Mouse (Mus musculus) neural tube, embryonic 14.5 days (tissue): ENCODE results near the gene Acot7. TPM values are rescaled to one million over a fixed set of nuclear protein-coding genes. Genes with fewer than 3 reads are reported as not detected.

Experiments used
- ATAC-seq: fragments of 200-750 bp; cut with Nextera tagmentation; 2 replicates; pipeline ENCODE4 v1.8.0; 2017; ENCODE audit warnings: low read depth, mild to moderate bottlenecking, moderate TSS enrichment, moderate library complexity
- H3K27ac ChIP-seq: fragments of 300-500 bp; sonication (generic); 2 replicates; pipeline ENCODE4 v1.5.1; 2014; ENCODE audit warnings: low read depth, mild to moderate bottlenecking, control low read depth, low read length, moderate library complexity, mixed read lengths
- H3K27me3 ChIP-seq: fragments of 300-500 bp; sonication (generic); 2 replicates; pipeline ENCODE4 v1.6.1; 2014; ENCODE audit warnings: low read length; ENCODE audit not compliant: control insufficient read depth, insufficient read depth
- H3K36me3 ChIP-seq: fragments of 300-500 bp; sonication (generic); 2 replicates; pipeline ENCODE4 v1.6.1; 2014; ENCODE audit warnings: low read length, mixed read lengths; ENCODE audit not compliant: control insufficient read depth, insufficient read depth
- H3K4me1 ChIP-seq: fragments of 300-500 bp; sonication (generic); 2 replicates; pipeline ENCODE4 v1.6.1; 2014; ENCODE audit warnings: low read length; ENCODE audit not compliant: control insufficient read depth, insufficient read depth
- H3K4me2 ChIP-seq: fragments of 300-500 bp; sonication (generic); 2 replicates; pipeline ENCODE4 v1.6.1; 2014; ENCODE audit warnings: mild to moderate bottlenecking, low read depth, low read length, control low read depth
- H3K4me3 ChIP-seq: fragments of 300-500 bp; sonication (generic); 2 replicates; pipeline ENCODE4 v1.5.1; 2014; ENCODE audit warnings: low read depth, low read length, control low read depth, mixed read lengths
- H3K9ac ChIP-seq: fragments of 300-500 bp; sonication (generic); replicated peaks from 2 replicates; pipeline ENCODE4 v1.6.1; 2014; ENCODE audit warnings: low read depth, mild to moderate bottlenecking, control low read depth, low read length, mixed read lengths
- H3K9me3 ChIP-seq: fragments of 300-500 bp; sonication (generic); 2 replicates; pipeline ENCODE4 v1.6.1; 2016; ENCODE audit warnings: low read length; ENCODE audit not compliant: control insufficient read depth
- WGBS: fragments of 180-500 bp; shearing (Covaris S2); extraction: QIAGEN DNeasy Blood & Tissue Kit; methylation state at CpG from one replicate; pipeline ENCODE4 v1.1.7; 2014; 5-methylcytosine and 5-hydroxymethylcytosine counted together
- polyA plus RNA-seq: library from polyadenylated mRNA; unstranded; fragments of >200 nt; fragmentation: Nextera tagmentation; extraction: Ambion mirVana; gene quantifications from 2 replicates; pipeline ENCODE4 v1.2.1, GENCODE M21; 2014

Gene Acot7
- polyA plus RNA-seq, 1 experiment from 2014 or later = 348 TPM

GRCm38 (mm10) chr4:152202905-152203304, 25.0 kb downstream of the Acot7 start:
- H3K9me3 ChIP-seq = no peaks in the 10 kb centered on the region
- H3K36me3 ChIP-seq = no peaks in the 10 kb centered on the region
- no peaks in the 10 kb centered on the region for H3K27me3 ChIP-seq
- ATAC-seq = no peak
- no peak overlapping the region for H3K4me2 ChIP-seq
- H3K9ac ChIP-seq = no peak overlapping the region
- H3K4me1 ChIP-seq = no peaks in the 10 kb centered on the region
- H3K4me3 ChIP-seq = no peak overlapping the region
- no peak overlapping the region for H3K27ac ChIP-seq
- WGBS = 92% methylated on average over 3 of the region's 3 CpGs

DNA sequence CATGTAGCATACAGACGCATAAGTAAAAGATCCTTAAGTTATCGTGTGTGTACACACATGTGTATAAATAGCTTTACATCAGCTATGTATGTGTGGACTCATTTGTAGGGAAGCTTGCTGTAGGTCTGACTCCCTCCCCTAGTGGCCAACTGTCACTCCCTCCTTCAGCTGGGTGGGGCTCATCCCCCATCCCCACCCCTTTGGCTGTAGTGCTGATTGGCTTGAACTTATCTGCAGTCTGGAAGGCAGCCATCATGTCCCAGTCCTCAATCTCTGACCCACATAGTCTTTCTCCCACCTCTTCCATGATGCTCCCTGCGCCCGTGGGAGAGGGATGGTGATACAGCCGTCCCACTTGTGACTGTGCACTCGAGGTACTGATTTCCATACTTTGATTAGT, 26.7 kb downstream of the Acot7 start:
- Histone ChIP-seq H3K4me2 (no peak overlapping the region), H3K27ac (no peak overlapping the region), H3K36me3 (no peaks in the 10 kb centered on the region), H3K4me3 (no peak overlapping the region), H3K4me1 (no peaks in the 10 kb centered on the region), H3K9me3 (no peaks in the 10 kb centered on the region), H3K27me3 (no peaks in the 10 kb centered on the region), H3K9ac (no peak overlapping the region)
- ATAC-seq = no peak
- WGBS = 90% methylated on average over 6 of the region's 6 CpGs

GRCm38 (mm10) chr4:152206199-152206598, 28.3 kb downstream of the Acot7 start:
- 62% methylated on average over 6 of the region's 6 CpGs for WGBS
- no peaks in the 10 kb centered on the region for H3K4me1 ChIP-seq
- H3K9me3 ChIP-seq = no peaks in the 10 kb centered on the region
- no peak overlapping the region for H3K9ac ChIP-seq
- no peaks in the 10 kb centered on the region for H3K27me3 ChIP-seq
- H3K4me3 ChIP-seq = no peak overlapping the region
- no peak for ATAC-seq
- no peak overlapping the region for H3K4me2 ChIP-seq
- peak overlapping the region; percentile 44; the same call in 1 of the 2 replicates for H3K27ac ChIP-seq
- H3K36me3 ChIP-seq = no peaks in the 10 kb centered on the region

GRCm38 (mm10) chr4:152209623-152210022, 31.7 kb downstream of the Acot7 start:
- no peak overlapping the region for H3K4me3 ChIP-seq
- no peaks in the 10 kb centered on the region for H3K4me1 ChIP-seq
- H3K9ac ChIP-seq = no peak overlapping the region
- H3K4me2 ChIP-seq = no peak overlapping the region
- WGBS = 38% methylated on average over 4 of the region's 4 CpGs
- no peak for ATAC-seq
- no peaks in the 10 kb centered on the region for H3K36me3 ChIP-seq
- H3K9me3 ChIP-seq = no peaks in the 10 kb centered on the region
- H3K27me3 ChIP-seq = no peaks in the 10 kb centered on the region
- H3K27ac ChIP-seq = no peak overlapping the region

- 72% methylated on average over 6 of the region's 6 CpGs for WGBS
- no peak overlapping the region for H3K9ac ChIP-seq
- H3K4me2 ChIP-seq = no peak overlapping the region
- ATAC-seq = 0 out of 2 replicates have a peak, but pooled peaks have one; percentile 32
- no peaks in the 10 kb centered on the region for H3K9me3 ChIP-seq
- H3K4me1 ChIP-seq = no peaks in the 10 kb centered on the region
- no peak overlapping the region for H3K4me3 ChIP-seq
- no peaks in the 10 kb centered on the region for H3K27me3 ChIP-seq
- no peak overlapping the region for H3K27ac ChIP-seq
- no peaks in the 10 kb centered on the region for H3K36me3 ChIP-seq
These were observed 34.2 kb downstream of the Acot7 start for GRCm38 (mm10) chr4:152212091-152212505.

- H3K27me3 ChIP-seq = no peaks in the 10 kb centered on the region
- no peak overlapping the region for H3K9ac ChIP-seq
- WGBS = 42% methylated on average over 5 of the region's 5 CpGs
- H3K36me3 ChIP-seq = no peaks in the 10 kb centered on the region
- H3K27ac ChIP-seq = no peak overlapping the region
- no peak overlapping the region for H3K4me3 ChIP-seq
- 0 out of 2 replicates have a peak, but pooled peaks have one; percentile 31 for ATAC-seq
- H3K9me3 ChIP-seq = no peaks in the 10 kb centered on the region
- no peak overlapping the region for H3K4me2 ChIP-seq
- H3K4me1 ChIP-seq = no peaks in the 10 kb centered on the region
These were observed 34.6 kb downstream of the Acot7 start for GRCm38 (mm10) chr4:152212531-152212930.

GRCm38 (mm10) chr4:152212974-152213373, 35.0 kb downstream of the Acot7 start:
- Histone ChIP-seq H3K4me3 (no peak overlapping the region), H3K9me3 (no peaks in the 10 kb centered on the region), H3K27me3 (no peaks in the 10 kb centered on the region), H3K4me1 (no peaks in the 10 kb centered on the region), H3K27ac (no peak overlapping the region), H3K4me2 (no peak overlapping the region), H3K36me3 (no peaks in the 10 kb centered on the region), H3K9ac (no peak overlapping the region)
- no peak for ATAC-seq
- 75% methylated on average over 11 of the region's 11 CpGs for WGBS

DNA sequence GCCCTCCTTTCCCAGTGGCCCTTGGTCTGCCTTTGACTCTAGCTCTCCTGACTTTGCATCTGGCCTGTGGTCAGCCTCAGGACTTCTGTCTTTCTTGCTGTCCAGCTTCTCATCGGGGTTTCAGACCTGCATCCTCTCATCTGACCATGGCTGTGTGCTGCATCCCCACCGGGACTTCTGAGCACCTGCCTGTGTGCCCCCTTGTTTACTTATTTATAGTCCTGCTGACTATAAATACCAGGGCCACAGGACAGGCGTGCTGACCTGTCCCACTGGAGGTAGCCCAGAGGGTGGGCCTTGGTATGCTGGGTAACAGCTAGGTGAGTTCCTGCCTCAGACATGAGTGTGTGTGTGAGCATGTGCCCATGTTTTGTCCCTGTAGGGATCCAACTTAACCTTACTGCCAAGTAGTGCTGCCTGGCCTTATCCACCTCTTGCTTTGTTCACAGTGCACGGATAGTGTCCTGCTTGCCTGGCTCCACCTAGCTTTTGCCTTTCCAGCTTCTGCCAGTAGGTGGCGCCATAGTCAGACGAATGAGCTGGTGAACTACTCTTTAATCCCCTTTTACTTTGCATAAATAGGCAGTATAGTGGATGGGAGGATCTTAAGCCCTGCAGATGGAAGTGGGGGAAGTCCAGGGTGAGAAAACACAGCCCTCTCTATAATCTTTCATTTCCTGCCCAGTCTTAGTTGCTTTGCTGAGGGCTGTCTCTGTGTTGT, 36.0 kb downstream of the Acot7 start:
- Histone ChIP-seq H3K4me1 (no peaks in the 10 kb centered on the region), H3K9me3 (no peaks in the 10 kb centered on the region), H3K27me3 (no peaks in the 10 kb centered on the region), H3K4me3 (no peak overlapping the region), H3K27ac (no peak overlapping the region), H3K36me3 (0 out of 2 replicates have a peak, but pooled peaks cover 3% of the 10 kb centered on the region), H3K9ac (no peak overlapping the region; the same call in 1 of the 2 replicates), H3K4me2 (no peak overlapping the region)
- WGBS = 31% methylated on average over 6 of the region's 6 CpGs
- ATAC-seq = peak; percentile 80

DNA sequence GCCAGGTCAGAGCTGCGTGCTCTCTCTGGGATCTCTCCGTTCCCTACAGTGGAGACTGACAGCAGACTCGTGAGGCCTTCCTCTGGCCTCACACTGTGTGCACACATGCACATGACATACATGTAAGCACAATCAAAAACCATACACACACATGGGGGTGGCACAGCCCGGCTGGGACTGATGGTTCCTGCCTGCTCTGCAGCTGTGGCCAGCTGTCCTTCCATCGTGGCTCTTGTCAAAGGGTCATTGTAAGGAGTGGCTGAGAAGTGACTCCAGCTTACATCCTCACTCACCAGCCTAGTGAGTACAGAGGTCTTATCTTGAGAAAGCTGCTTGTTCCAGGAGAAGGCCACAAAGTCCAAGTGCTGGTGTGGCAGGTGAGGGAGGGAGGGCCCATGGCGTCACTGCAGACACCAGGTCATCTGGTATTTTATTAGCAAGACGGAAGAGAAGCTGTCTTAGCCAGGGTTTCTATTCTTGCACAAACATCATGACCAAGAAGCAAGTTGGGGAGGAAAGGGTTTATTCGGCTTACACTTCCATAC, 37.0 kb downstream of the Acot7 start:
- H3K36me3 ChIP-seq = 0 out of 2 replicates have a peak, but pooled peaks cover 3% of the 10 kb centered on the region
- WGBS = 84% methylated on average over 8 of the region's 8 CpGs
- no peak overlapping the region for H3K4me2 ChIP-seq
- no peaks in the 10 kb centered on the region for H3K27me3 ChIP-seq
- H3K4me1 ChIP-seq = no peaks in the 10 kb centered on the region
- H3K4me3 ChIP-seq = no peak overlapping the region
- ATAC-seq = no peak
- H3K9me3 ChIP-seq = no peaks in the 10 kb centered on the region
- H3K27ac ChIP-seq = no peak overlapping the region
- no peak overlapping the region for H3K9ac ChIP-seq
